In genomic region chr5:141939000-141939399, GRCm38 (mm10) we compare ENCODE assay signal across 18 mouse cellular contexts.
"Had no signal": no experiment of that assay in that cellular context is flagged by ENCODE, and none has a peak within 500 bp of the region (broad histone marks: within the 10 kb centered on the region; RNA-seq: fewer than 3 reads in every experiment).

No protein-coding gene starts in this region.

- ATAC-seq: midbrain, embryonic 13.5 days had no signal

- H3K27ac ChIP-seq: kidney, postnatal 0 days; layer of hippocampus, adult 2 months; limb, embryonic 10.5 days; limb, embryonic 13.5 days; liver, embryonic 13.5 days; neural tube, embryonic 12.5 days; neural tube, embryonic 15.5 days had no signal

- DNase-seq: kidney, adult 2 months; kidney, postnatal 25 days; layer of hippocampus, adult 9-11 months; liver; liver, embryonic 13.5 days; lung, adult 2 months; lung, postnatal 14 days; lung, postnatal 4 days; thymus, adult 2 months; thymus, postnatal 14 days; thymus, postnatal 4 days had no signal

- H3K36me3 ChIP-seq: limb, embryonic 10.5 days; limb, embryonic 13.5 days; liver, embryonic 13.5 days; midbrain, embryonic 13.5 days; neural tube, embryonic 12.5 days; neural tube, embryonic 15.5 days had no signal

- H3K4me1 ChIP-seq: limb, embryonic 13.5 days; liver, embryonic 13.5 days; neural tube, embryonic 12.5 days; neural tube, embryonic 15.5 days had no signal

- H3K4me3 ChIP-seq: layer of hippocampus, adult 2 months; limb, embryonic 10.5 days; limb, embryonic 13.5 days; liver, embryonic 13.5 days; midbrain, embryonic 13.5 days; neural tube, embryonic 12.5 days; neural tube, embryonic 15.5 days had no signal

- H3K9ac ChIP-seq: limb, embryonic 13.5 days; liver, embryonic 13.5 days; midbrain, embryonic 13.5 days; neural tube, embryonic 12.5 days; neural tube, embryonic 15.5 days had no signal

- H3K4me2 ChIP-seq: limb, embryonic 13.5 days; liver, embryonic 13.5 days; midbrain, embryonic 13.5 days; neural tube, embryonic 12.5 days; neural tube, embryonic 15.5 days had no signal

- H3K27me3 ChIP-seq: limb, embryonic 13.5 days; liver, embryonic 13.5 days; midbrain, embryonic 13.5 days; neural tube, embryonic 12.5 days; neural tube, embryonic 15.5 days had no signal

- H3K9me3 ChIP-seq: limb, embryonic 10.5 days; limb, embryonic 13.5 days; liver, embryonic 13.5 days; midbrain, embryonic 13.5 days; neural tube, embryonic 12.5 days; neural tube, embryonic 15.5 days had no signal
